Mouse (Mus musculus) urinary bladder, postnatal 14 days (tissue): ENCODE results near the gene Pank3.
"Not testable (repeated sequence)": the region's sequence is repeated elsewhere in the genome, so short reads cannot be mapped to it uniquely, and the experiment has no call there.

Experiments used
- DNase-seq: peaks from one replicate; pipeline ENCODE4 v3.0.0; 2021; ENCODE audit warnings: low spot score

Gene Pank3

GRCm38 (mm10) chr11:35840806-35841205 lies 71.5 kb downstream of the Pank3 start:
- DNase-seq = not testable (repeated sequence)
